Mouse (Mus musculus): ENCODE measurements at regions not wholly inside any gene's neighbourhood (a gene's known extent, or its start where the extent isn't known, plus 50 kb on each side); places are given as distances from the start of the nearest gene placed in this dataset.

GRCm38 (mm10) chr2:81007071-81007470, 390.0 kb downstream of the Nup35 start:
- Histone ChIP-seq H3K4me2 (no peak overlapping the region), H3K9ac (ENCODE audit: low read depth, low read length) (no peak overlapping the region), H3K4me3 (ENCODE audit: low read depth, low read length) (no peak overlapping the region), H3K36me3 (ENCODE audit: control insufficient read depth, insufficient read depth, low read length) (no peaks in the 10 kb centered on the region), H3K4me1 (ENCODE audit: control insufficient read depth, insufficient read depth, low read length) (no peaks in the 10 kb centered on the region), H3K9me3 (replicated peaks; ENCODE audit: control insufficient read depth, low read length) (no peaks in the 10 kb centered on the region), H3K27me3 (ENCODE audit: control insufficient read depth, insufficient read depth, low read length) (no peaks in the 10 kb centered on the region), H3K27ac (ENCODE audit: low read depth, low read length) (no peak overlapping the region)
- WGBS (ENCODE audit: insufficient replicate concordance), result 76% methylated on average over 11 of the region's 11 CpGs
- ATAC-seq (replicated peaks; ENCODE audit: insufficient number of reproducible peaks, low FRiP score, low TSS enrichment), result no peak

- H3K4me2 ChIP-seq, result no peak overlapping the region
- H3K4me1 ChIP-seq (ENCODE audit: control insufficient read depth, insufficient read depth, low read length), result no peaks in the 10 kb centered on the region
- no peak overlapping the region for H3K9ac ChIP-seq (ENCODE audit: low read depth, low read length)
- H3K36me3 ChIP-seq (ENCODE audit: control insufficient read depth, insufficient read depth, low read length), result no peaks in the 10 kb centered on the region
- no peak overlapping the region for H3K4me3 ChIP-seq (ENCODE audit: low read depth, low read length)
- H3K27me3 ChIP-seq (ENCODE audit: control insufficient read depth, insufficient read depth, low read length), result no peaks in the 10 kb centered on the region
- no peaks in the 10 kb centered on the region for H3K9me3 ChIP-seq (replicated peaks; ENCODE audit: control insufficient read depth, low read length)
- no peak; the same call in 1 of the 2 replicates for ATAC-seq (replicated peaks; ENCODE audit: insufficient number of reproducible peaks, low FRiP score, low TSS enrichment)
- H3K27ac ChIP-seq (ENCODE audit: low read depth, low read length), result no peak overlapping the region
- WGBS (ENCODE audit: insufficient replicate concordance), result 52% methylated on average over 3 of the region's 3 CpGs
These were observed 406.6 kb downstream of the Nup35 start for GRCm38 (mm10) chr2:81023620-81024019.

All from heart, embryonic 11.5 days (tissue).